Mouse (Mus musculus): ENCODE results near the gene Gja10.

The Gja10 gene

DNA sequence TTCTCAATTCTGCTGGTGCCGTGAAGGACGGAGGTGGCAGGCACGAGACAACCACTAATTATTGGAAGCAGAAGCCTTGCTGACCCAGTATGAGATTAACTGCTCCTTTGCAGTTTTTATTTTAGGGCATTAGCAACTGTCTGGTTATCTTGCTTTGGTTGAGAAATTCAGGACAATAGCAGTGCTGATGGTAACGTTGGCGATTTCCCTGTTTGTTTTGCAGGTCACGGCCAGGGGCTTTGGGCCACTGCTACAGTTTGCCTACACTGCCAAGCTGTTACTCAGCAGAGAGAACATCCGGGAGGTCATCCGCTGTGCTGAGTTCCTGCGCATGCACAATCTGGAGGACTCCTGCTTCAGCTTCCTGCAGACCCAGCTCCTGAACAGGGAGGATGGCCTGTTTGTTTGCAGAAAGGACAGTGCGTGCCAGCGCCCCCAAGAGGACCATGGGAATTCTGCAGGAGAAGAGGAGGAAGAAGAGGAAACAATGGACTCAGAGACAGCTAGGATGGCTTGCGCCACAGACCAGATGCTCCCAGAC is 40.9 kb downstream of the Gja10 start:
- peak; percentile 39 for DNase-seq (ENCODE audit: extremely low spot score, low spot score)

DNA sequence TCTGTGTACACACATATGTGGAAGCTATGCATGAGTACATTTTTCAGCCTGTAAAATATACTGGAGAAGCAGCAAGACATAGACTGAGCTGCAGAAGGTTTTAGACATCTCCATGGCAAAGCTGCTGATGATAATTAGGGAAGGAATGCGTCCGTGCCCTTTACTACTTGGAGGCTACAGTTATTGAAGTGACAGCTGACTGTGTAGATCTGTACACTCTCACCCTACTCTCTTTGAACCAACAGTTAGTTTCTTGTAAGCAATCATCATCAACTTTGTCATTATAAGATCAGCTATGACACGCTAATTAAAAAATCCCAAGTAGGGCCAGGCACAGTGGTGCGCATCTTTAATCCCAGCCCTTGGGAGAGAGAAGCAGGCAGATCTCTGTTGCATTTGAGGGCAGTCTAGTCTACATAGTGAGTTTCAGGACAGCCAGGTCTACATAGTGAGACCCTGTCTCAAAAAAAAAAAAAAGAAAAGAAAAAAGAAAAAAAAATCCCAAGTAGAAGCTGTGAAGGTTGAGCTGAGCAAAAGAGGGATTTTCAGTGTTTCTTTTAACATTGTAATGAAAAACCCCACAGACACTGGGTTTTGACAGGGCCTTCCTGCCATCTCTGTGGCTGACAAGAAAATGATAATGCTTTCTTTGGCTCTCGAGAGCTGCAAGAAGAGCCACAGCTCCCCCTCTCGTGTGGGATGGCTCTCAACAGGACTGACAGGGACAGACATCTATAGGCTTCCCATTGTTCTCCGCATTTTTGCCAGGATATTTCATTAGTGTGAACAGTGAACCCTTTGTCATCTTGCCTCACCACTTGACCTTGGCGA is 41.6 kb downstream of the Gja10 start:
- DNase-seq (ENCODE audit: extremely low spot score, low spot score) = no peak

DNA sequence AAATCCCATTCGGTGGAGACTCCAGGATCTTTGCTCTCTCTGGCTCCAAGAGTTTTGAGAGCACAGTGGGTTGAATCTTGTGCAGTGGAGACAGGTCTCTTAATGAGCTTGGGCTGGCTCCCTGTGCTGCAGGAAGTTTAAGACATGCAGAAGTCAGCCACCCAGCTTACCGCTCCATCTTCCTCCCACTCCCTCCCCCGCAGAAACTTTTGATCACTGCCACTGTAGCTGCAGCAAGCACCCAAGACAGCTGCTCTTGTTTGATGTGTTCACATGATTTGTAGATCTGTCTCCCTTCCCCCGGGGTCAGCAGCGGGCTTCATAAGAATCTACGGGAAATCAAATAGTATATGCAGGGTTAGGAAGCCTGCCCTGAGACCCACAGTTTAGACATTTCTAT is 42.3 kb downstream of the Gja10 start:
- no peak for DNase-seq (ENCODE audit: extremely low spot score, low spot score)

DNA sequence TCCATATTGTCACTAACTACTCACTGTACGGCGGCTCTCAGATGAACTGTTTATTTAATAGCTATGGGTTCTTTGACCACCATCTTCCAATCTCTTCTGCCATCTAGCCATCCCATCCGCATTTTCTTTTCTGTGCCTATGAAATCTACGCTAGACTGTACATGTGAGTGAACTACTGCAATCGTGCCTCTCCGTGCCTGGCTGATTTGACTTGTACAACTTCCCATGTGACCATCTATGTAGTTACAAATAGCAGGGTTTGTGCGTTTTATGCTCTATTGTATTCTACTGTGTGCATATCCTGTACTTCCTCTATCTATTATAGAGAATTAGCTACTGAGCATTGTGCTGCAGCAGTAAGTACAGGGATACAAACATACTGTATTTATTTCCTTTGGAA is 47.1 kb downstream of the Gja10 start:
- no peak for DNase-seq (ENCODE audit: extremely low spot score, low spot score)

DNA sequence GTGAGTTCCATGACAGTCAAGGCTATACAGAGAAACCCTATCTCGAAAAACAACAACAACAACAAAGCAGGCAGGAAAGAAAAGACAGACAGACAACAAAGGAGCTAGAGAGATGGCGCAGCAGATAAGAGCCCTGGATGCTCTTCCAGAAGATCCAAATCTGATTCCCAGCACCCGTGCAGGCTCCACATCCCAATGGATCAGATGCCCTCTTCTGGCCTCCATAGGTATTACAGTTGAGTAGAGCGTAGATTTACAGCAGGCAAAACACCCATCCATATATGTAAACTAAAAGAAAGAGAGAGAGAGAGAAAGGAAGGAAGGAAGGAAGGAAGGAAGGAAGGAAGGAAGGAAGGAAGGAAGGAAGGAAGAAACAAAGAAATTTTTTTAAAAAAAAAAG is 51.2 kb downstream of the Gja10 start:
- no peak for DNase-seq (ENCODE audit: extremely low spot score, low spot score)

DNA sequence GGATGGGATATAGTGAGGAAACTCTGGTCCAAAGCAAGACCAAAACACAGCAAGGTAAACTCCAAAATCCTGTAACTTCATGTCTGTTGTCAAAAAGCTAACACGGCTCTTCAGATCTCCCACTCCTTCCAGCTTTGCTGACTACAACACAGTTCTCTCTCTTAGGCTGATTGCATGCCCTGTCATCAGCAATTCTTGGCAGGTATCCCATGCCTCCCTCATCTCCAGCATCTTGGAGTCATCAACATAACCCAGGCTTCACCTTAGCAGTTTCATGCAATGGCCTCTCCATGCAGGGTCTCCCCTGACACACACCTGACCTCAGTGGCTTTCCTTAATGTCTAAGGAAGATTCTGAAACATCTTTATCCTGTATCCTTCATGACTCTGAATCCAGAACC is 53.4 kb downstream of the Gja10 start:
- no peak for DNase-seq (ENCODE audit: extremely low spot score, low spot score)
